8 mouse cellular contexts compared by ENCODE assay signal in the genomic region with DNA sequence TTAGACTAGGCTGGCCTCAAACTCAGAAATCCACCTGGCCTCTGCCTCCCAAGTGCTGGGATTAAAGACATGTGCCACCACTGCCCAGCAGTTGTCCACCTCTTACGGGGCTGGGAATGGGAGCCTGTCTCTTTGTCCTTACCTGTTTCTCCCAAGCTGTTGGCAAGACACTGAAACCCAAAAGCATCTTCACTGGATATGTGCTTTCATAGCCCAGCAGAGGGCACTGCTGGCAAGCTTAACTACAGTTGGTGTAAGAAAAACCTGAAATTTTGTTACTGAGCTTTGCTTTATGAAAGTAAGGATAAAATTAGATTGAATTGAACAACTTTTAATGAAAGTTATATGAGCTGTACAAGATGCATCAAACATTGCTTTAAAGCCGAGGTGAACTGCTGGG. TPM values are rescaled to one million over a fixed set of nuclear protein-coding genes. Genes with fewer than 3 reads are reported as not detected.
A peak's percentile ranks its signal among the peaks of the same experiment; 100 is the strongest.
DNase-seq lines count a peak whose midpoint lies in the region; ATAC-seq and TF ChIP-seq lines count a peak whose summit lies in the region.

No protein-coding gene starts in this region.

- no peak overlapping the region for H3K4me3 ChIP-seq in cortical plate, adult 2 months (ENCODE audit: insufficient read depth, low read length)
- no peak overlapping the region for H3K4me3 ChIP-seq in liver, embryonic 14.5 days (ENCODE audit: insufficient read depth in 1 of 2, low read depth in 2 of 2, low read length in 2 of 2)
- no peak overlapping the region for H3K4me3 ChIP-seq in forebrain, embryonic 13.5 days

- ATAC-seq in liver, embryonic 14.5 days (ENCODE audit: insufficient read depth): no peak
- no peak for ATAC-seq in forebrain, embryonic 13.5 days

- H3K4me2 ChIP-seq in liver, embryonic 14.5 days (ENCODE audit: low read depth): no peak overlapping the region
- H3K4me2 ChIP-seq in forebrain, embryonic 13.5 days: no peak overlapping the region

- no peaks in the 10 kb centered on the region for H3K4me1 ChIP-seq in cortical plate, adult 2 months (ENCODE audit: control insufficient read depth, insufficient read depth, low read length)
- peaks cover 3 to 7% of the 10 kb centered on the region in 2 experiments; a peak in 3 of 4 replicates for H3K4me1 ChIP-seq in liver, embryonic 14.5 days (replicated peaks; ENCODE audit: control insufficient read depth in 2 of 2, insufficient read depth in 2 of 2, low read length in 1 of 2)
- peaks cover 4% of the 10 kb centered on the region; the same call in 1 of the 2 replicates for H3K4me1 ChIP-seq in forebrain, embryonic 13.5 days

- H3K27me3 ChIP-seq in liver, embryonic 14.5 days (ENCODE audit: control insufficient read depth, insufficient read depth, low read length): no peaks in the 10 kb centered on the region
- no peaks in the 10 kb centered on the region for H3K27me3 ChIP-seq in forebrain, embryonic 13.5 days

- no peak overlapping the region for H3K27ac ChIP-seq in cortical plate, adult 2 months (ENCODE audit: insufficient read depth, low read length)
- no peak overlapping the region for H3K27ac ChIP-seq in liver, embryonic 14.5 days
- H3K27ac ChIP-seq in forebrain, embryonic 13.5 days: no peak overlapping the region

- peak; percentile 84 for TF ChIP-seq CTCF in cortical plate, adult 2 months (IDR thresholded peaks at IDR 0.05; ENCODE audit: extremely low read depth, insufficient read depth, low read length)
- peak; percentile 75 for TF ChIP-seq CTCF in liver, embryonic 14.5 days (IDR thresholded peaks at IDR 0.05; ENCODE audit: low read depth)

- WGBS in liver, embryonic 14.5 days (ENCODE audit: insufficient replicate concordance): 18% methylated on average over 2 of the region's 2 CpGs
- WGBS in forebrain, embryonic 13.5 days: 30% methylated on average over 2 of the region's 2 CpGs

- no peaks in the 10 kb centered on the region for H3K9me3 ChIP-seq in liver, embryonic 14.5 days (ENCODE audit: control insufficient read depth, low read length)
- H3K9me3 ChIP-seq in forebrain, embryonic 13.5 days (replicated peaks): no peaks in the 10 kb centered on the region

- no peak for TF ChIP-seq POLR2A in cortical plate, adult 2 months (IDR thresholded peaks at IDR 0.05; ENCODE audit: extremely low read depth, insufficient read depth, low read length)

- no peak for TF ChIP-seq EP300 in liver, embryonic 14.5 days (IDR thresholded peaks at IDR 0.05; ENCODE audit: low read depth)

- DNase-seq in ovary, postnatal 36 days (ENCODE audit: low spot score): peak; percentile 38
- no peak for DNase-seq in ovary, postnatal 10 days (ENCODE audit: low spot score)
- DNase-seq in adipocyte (ENCODE audit: low spot score): peak; percentile 86
- DNase-seq in kidney, postnatal 14 days: peak; percentile 74
- DNase-seq in liver, embryonic 14.5 days (ENCODE audit: low read depth in 3 of 3, low spot score in 3 of 3): peak in 2 of 3 experiments; percentile 34 to 41
- peak; percentile 23 to 26 for DNase-seq in right cerebral cortex, postnatal 36 days (ENCODE audit: low spot score in 2 of 2)

- H3K9ac ChIP-seq in liver, embryonic 14.5 days (replicated peaks): no peak overlapping the region
- H3K9ac ChIP-seq in forebrain, embryonic 13.5 days: no peak overlapping the region

- peaks cover 13% of the 10 kb centered on the region for H3K36me3 ChIP-seq in liver, embryonic 14.5 days (replicated peaks; ENCODE audit: control insufficient read depth, insufficient read depth, low read depth)
- H3K36me3 ChIP-seq in forebrain, embryonic 13.5 days (ENCODE audit: poor library complexity, severe bottlenecking): peaks cover 28% of the 10 kb centered on the region

RNA-seq across cellular contexts. Expression of a gene that starts 4.5 kb away (rescaled TPM):
- 38.4 and 39.9 TPM in 2 replicates for polyA plus RNA-seq in cortical plate, adult 2 months (2012; rRNA removed)
- polyA plus RNA-seq in liver, embryonic 14.5 days (2012; rRNA removed): 9.6 and 10.0 TPM in 2 replicates
- 4.8 and 6.9 TPM in 2 replicates for polyA plus RNA-seq in liver, embryonic 14.5 days (2014; fragmentation: Nextera tagmentation; extraction: Ambion mirVana)
- 25.8 and 30.6 TPM in 2 replicates for polyA plus RNA-seq in forebrain, embryonic 13.5 days (2015; fragmentation: Nextera tagmentation; extraction: Ambion mirVana)

RNA-seq across cellular contexts. Expression of a gene that starts 13.2 kb away (rescaled TPM):
- 24.4 and 27.3 TPM in 2 replicates for polyA plus RNA-seq in cortical plate, adult 2 months (2012; rRNA removed)
- 17.5 and 25.3 TPM in 2 replicates for polyA plus RNA-seq in liver, embryonic 14.5 days (2012; rRNA removed)
- 26.9 and 27.2 TPM in 2 replicates for polyA plus RNA-seq in liver, embryonic 14.5 days (2014; fragmentation: Nextera tagmentation; extraction: Ambion mirVana)
- 53.2 and 59.2 TPM in 2 replicates for polyA plus RNA-seq in forebrain, embryonic 13.5 days (2015; fragmentation: Nextera tagmentation; extraction: Ambion mirVana)

RNA-seq across cellular contexts. Expression of a gene that starts 43.8 kb away (rescaled TPM):
- 0.17 TPM in 2 replicates for polyA plus RNA-seq in cortical plate, adult 2 months (2012; rRNA removed)
- polyA plus RNA-seq in liver, embryonic 14.5 days (2012; rRNA removed): not detected in 2 replicates
- polyA plus RNA-seq in liver, embryonic 14.5 days (2014; fragmentation: Nextera tagmentation; extraction: Ambion mirVana): not detected in 2 replicates
- 1.3 and 2.1 TPM in 2 replicates for polyA plus RNA-seq in forebrain, embryonic 13.5 days (2015; fragmentation: Nextera tagmentation; extraction: Ambion mirVana)
